In genomic region chr2:9882371-9882925, GRCm38 (mm10) we compare ENCODE assay signal across 9 mouse cellular contexts. TPM values are rescaled to one million over a fixed set of nuclear protein-coding genes. Genes with fewer than 3 reads are reported as not detected.
A peak's percentile ranks its signal among the peaks of the same experiment; 100 is the strongest.
DNase-seq lines count a peak whose midpoint lies in the region; ATAC-seq lines count a peak whose summit lies in the region.
"Had no signal": no experiment of that assay in that cellular context is flagged by ENCODE, and none has a peak within 500 bp of the region (broad histone marks: within the 10 kb centered on the region; RNA-seq: fewer than 3 reads in every experiment).

No protein-coding gene starts in this region.

- peaks cover 27% of the 10 kb centered on the region for H3K4me1 ChIP-seq in forebrain, embryonic 13.5 days
- H3K4me1 ChIP-seq in intestine, embryonic 16.5 days (ENCODE audit: control insufficient read depth, insufficient read depth, low read length) = peaks cover 31% of the 10 kb centered on the region
- peaks cover 8% of the 10 kb centered on the region; the same call in 1 of the 2 replicates for H3K4me1 ChIP-seq in midbrain, embryonic 14.5 days (ENCODE audit: control insufficient read depth, insufficient read depth, low read length)

- DNase-seq in adrenal gland, postnatal 10 days = peak; percentile 37
- no peak for DNase-seq in adrenal gland, adult 8-10 months
- DNase-seq in CD4-positive helper T cell, adult 2 months (ENCODE audit: low read depth, low spot score) = peak; percentile 60
- DNase-seq in midbrain, embryonic 14.5 days = peak; percentile 70
- DNase-seq in gastrocnemius, adult 18-20 months (ENCODE audit: low spot score) = no peak

- no peaks in the 10 kb centered on the region for H3K9me3 ChIP-seq in forebrain, embryonic 13.5 days (replicated peaks)
- H3K9me3 ChIP-seq in intestine, embryonic 16.5 days (ENCODE audit: control insufficient read depth, low read length) = no peaks in the 10 kb centered on the region
- H3K9me3 ChIP-seq in midbrain, embryonic 14.5 days (ENCODE audit: control insufficient read depth, low read length) = no peaks in the 10 kb centered on the region

- no peak overlapping the region for H3K9ac ChIP-seq in forebrain, embryonic 13.5 days
- no peak overlapping the region for H3K9ac ChIP-seq in intestine, embryonic 16.5 days (ENCODE audit: low read depth, low read length)
- peak overlapping the region; percentile 69 for H3K9ac ChIP-seq in midbrain, embryonic 14.5 days (replicated peaks; ENCODE audit: low read length)

- peaks cover 100% of the 10 kb centered on the region for H3K27me3 ChIP-seq in forebrain, embryonic 13.5 days
- H3K27me3 ChIP-seq in intestine, embryonic 16.5 days (replicated peaks; ENCODE audit: control insufficient read depth, insufficient read depth, low read length) = peaks cover 70% of the 10 kb centered on the region
- peaks cover 75% of the 10 kb centered on the region for H3K27me3 ChIP-seq in midbrain, embryonic 14.5 days (ENCODE audit: control insufficient read depth, insufficient read depth, low read length)

- under 1% methylated on average over 39 of the region's 39 CpGs for WGBS in forebrain, embryonic 13.5 days
- 1% methylated on average over 39 of the region's 39 CpGs for WGBS in intestine, embryonic 16.5 days
- under 1% methylated on average over 39 of the region's 39 CpGs for WGBS in midbrain, embryonic 14.5 days

- H3K36me3 ChIP-seq in forebrain, embryonic 13.5 days (ENCODE audit: poor library complexity, severe bottlenecking) = no peaks in the 10 kb centered on the region
- H3K36me3 ChIP-seq in intestine, embryonic 16.5 days (ENCODE audit: control insufficient read depth, insufficient read depth, low read length) = no peaks in the 10 kb centered on the region
- H3K36me3 ChIP-seq in midbrain, embryonic 14.5 days (ENCODE audit: control insufficient read depth, insufficient read depth, low read length) = no peaks in the 10 kb centered on the region

- H3K4me3 ChIP-seq in forebrain, embryonic 13.5 days = 0 out of 2 replicates have a peak overlapping the region, but pooled peaks have one; percentile 3
- peak overlapping the region; percentile 32 for H3K4me3 ChIP-seq in intestine, embryonic 16.5 days (ENCODE audit: low read length)
- H3K4me3 ChIP-seq in midbrain, embryonic 14.5 days (replicated peaks; ENCODE audit: low read depth, low read length) = peak overlapping the region; percentile 45

- H3K4me2 ChIP-seq in forebrain, embryonic 13.5 days = peak overlapping the region; percentile 21
- peak overlapping the region; percentile 38 for H3K4me2 ChIP-seq in intestine, embryonic 16.5 days (ENCODE audit: low read depth, low read length)
- peak overlapping the region; percentile 65 for H3K4me2 ChIP-seq in midbrain, embryonic 14.5 days (ENCODE audit: low read length)

- no peak for ATAC-seq in forebrain, embryonic 13.5 days
- ATAC-seq in intestine, embryonic 16.5 days = no peak
- ATAC-seq in midbrain, embryonic 14.5 days (ENCODE audit: low FRiP score, low TSS enrichment) = no peak
- ATAC-seq in granulocyte monocyte progenitor cell, adult 5-6 weeks (replicated peaks; ENCODE audit: poor library complexity, severe bottlenecking) = no peak

- no peak overlapping the region for H3K27ac ChIP-seq in forebrain, embryonic 13.5 days
- H3K27ac ChIP-seq in intestine, embryonic 16.5 days (ENCODE audit: low read length) = no peak overlapping the region
- peak overlapping the region; percentile 89 for H3K27ac ChIP-seq in midbrain, embryonic 14.5 days (replicated peaks; ENCODE audit: low read depth, low read length)

RNA-seq across cellular contexts. Expression of gene 4930412O13Rik, which starts 1.4 kb away (rescaled TPM):
- 1 to 10 TPM; 1.1 to 2.1 TPM for total RNA-seq in adrenal gland, postnatal 10 days (2021)
- 1 to 10 TPM in 3 of 4 experiments, under 1 TPM in 1; 0.78 to 3.3 (median 2.8) TPM for total RNA-seq in adrenal gland, adult 8-10 months (2022)
- polyA plus RNA-seq in forebrain, embryonic 13.5 days (2015; fragmentation: Nextera tagmentation; extraction: Ambion mirVana) = not detected in 2 replicates
- polyA plus RNA-seq in intestine, embryonic 16.5 days (2015; fragmentation: Nextera tagmentation; extraction: Ambion mirVana) = not detected in 2 replicates
- 1.7 and 2.5 TPM in 2 replicates for polyA plus RNA-seq in midbrain, embryonic 14.5 days (2014; fragmentation: Nextera tagmentation; extraction: Ambion mirVana)
- not detected in 2 replicates for total RNA-seq in granulocyte monocyte progenitor cell, adult 5-6 weeks (2014; fragmentation: Nextera tagmentation)
- total RNA-seq in granulocyte monocyte progenitor cell, adult 5-6 weeks (2017) = not detected in 2 replicates
- total RNA-seq in gastrocnemius, adult 18-20 months (2021) = not detected
- polyA plus RNA-seq: C2C12 had no signal

RNA-seq across cellular contexts. Expression of gene 9230102O04Rik, which starts 6.9 kb away (rescaled TPM):
- total RNA-seq in adrenal gland, postnatal 10 days (2021) = not detected
- total RNA-seq in adrenal gland, adult 8-10 months (2022) = not detected
- not detected in 2 replicates for polyA plus RNA-seq in forebrain, embryonic 13.5 days (2015; fragmentation: Nextera tagmentation; extraction: Ambion mirVana)
- not detected in 2 replicates for polyA plus RNA-seq in intestine, embryonic 16.5 days (2015; fragmentation: Nextera tagmentation; extraction: Ambion mirVana)
- 5.5 and 6.3 TPM in 2 replicates for polyA plus RNA-seq in midbrain, embryonic 14.5 days (2014; fragmentation: Nextera tagmentation; extraction: Ambion mirVana)
- not detected in 2 replicates for total RNA-seq in granulocyte monocyte progenitor cell, adult 5-6 weeks (2014; fragmentation: Nextera tagmentation)
- total RNA-seq in granulocyte monocyte progenitor cell, adult 5-6 weeks (2017) = not detected in 2 replicates
- total RNA-seq in gastrocnemius, adult 18-20 months (2021) = not detected
- polyA plus RNA-seq: C2C12 had no signal

RNA-seq across cellular contexts. Expression of gene Gata3, which starts 7.4 kb away (rescaled TPM):
- total RNA-seq in adrenal gland, postnatal 10 days (2021) = 10 to 100 TPM; 12.3 to 14.8 TPM
- total RNA-seq in adrenal gland, adult 8-10 months (2022) = 10 to 100 TPM; 22.3 to 43.4 (median 32.2) TPM
- 1.4 and 3.3 TPM in 2 replicates for polyA plus RNA-seq in forebrain, embryonic 13.5 days (2015; fragmentation: Nextera tagmentation; extraction: Ambion mirVana)
- 2.0 and 2.1 TPM in 2 replicates for polyA plus RNA-seq in intestine, embryonic 16.5 days (2015; fragmentation: Nextera tagmentation; extraction: Ambion mirVana)
- 88.6 and 120 TPM in 2 replicates for polyA plus RNA-seq in midbrain, embryonic 14.5 days (2014; fragmentation: Nextera tagmentation; extraction: Ambion mirVana)
- 17.0 TPM in 1 of 2 replicates, not detected in the other for total RNA-seq in granulocyte monocyte progenitor cell, adult 5-6 weeks (2014; fragmentation: Nextera tagmentation)
- total RNA-seq in granulocyte monocyte progenitor cell, adult 5-6 weeks (2017) = not detected in 2 replicates
- total RNA-seq in gastrocnemius, adult 18-20 months (2021) = under 1 TPM; 0.18 to 0.43 TPM

Comparison
In these comparisons a context has a peak if more than half of its experiments do, and no peak if none do; other contexts are left out.
1. DNase-seq: peak in adrenal gland, postnatal 10 days (single experiment), CD4-positive helper T cell, adult 2 months (single experiment) and midbrain, embryonic 14.5 days (single experiment); none in adrenal gland, adult 8-10 months (single experiment) and gastrocnemius, adult 18-20 months (single experiment).
2. Peak in every context shown above with its lines, with median percentiles within 50 percentile points of each other: H3K4me2 ChIP-seq and H3K4me3 ChIP-seq.